Mouse (Mus musculus) hindbrain, embryonic 13.5 days (tissue): ENCODE results near the gene Pbx1. TPM values are rescaled to one million over a fixed set of nuclear protein-coding genes. Genes with fewer than 3 reads are reported as not detected.

Experiments
- ATAC-seq: fragments of 200-750 bp; cut with Nextera tagmentation; 2 replicates; pipeline ENCODE4 v1.8.0; 2017; ENCODE audit warnings: moderate TSS enrichment; ENCODE audit not compliant: low FRiP score
- H3K27ac ChIP-seq: fragments of 300-500 bp; sonication (generic); 2 replicates; pipeline ENCODE4 v1.5.1; 2015; ENCODE audit warnings: inconsistent platforms, mild to moderate bottlenecking, moderate library complexity
- H3K27me3 ChIP-seq: fragments of 300-500 bp; sonication (generic); 2 replicates; pipeline ENCODE4 v1.6.1; 2015; ENCODE audit warnings: mild to moderate bottlenecking, inconsistent platforms
- H3K36me3 ChIP-seq: fragments of 300-500 bp; sonication (generic); 2 replicates; pipeline ENCODE4 v1.6.1; 2015; ENCODE audit warnings: mild to moderate bottlenecking, inconsistent platforms
- H3K4me1 ChIP-seq: fragments of 300-500 bp; sonication (generic); replicated peaks from 2 replicates; pipeline ENCODE4 v1.6.1; 2015; ENCODE audit warnings: inconsistent platforms
- H3K4me2 ChIP-seq: fragments of 300-500 bp; sonication (generic); 2 replicates; pipeline ENCODE4 v1.6.1; 2015; ENCODE audit warnings: inconsistent platforms, mild to moderate bottlenecking, moderate library complexity
- H3K4me3 ChIP-seq: fragments of 300-500 bp; sonication (generic); 2 replicates; pipeline ENCODE4 v1.5.1; 2015; ENCODE audit warnings: mild to moderate bottlenecking, inconsistent platforms
- H3K9ac ChIP-seq: fragments of 300-500 bp; sonication (generic); 2 replicates; pipeline ENCODE4 v1.6.1; 2015; ENCODE audit warnings: mild to moderate bottlenecking, inconsistent platforms
- H3K9me3 ChIP-seq: fragments of 300-500 bp; sonication (generic); 2 replicates; pipeline ENCODE4 v1.6.1; 2016; ENCODE audit warnings: inconsistent platforms
- WGBS: fragments of 180-500 bp; shearing (Covaris S2); methylation state at CpG from one replicate; pipeline ENCODE4 v1.1.7; 2015; 5-methylcytosine and 5-hydroxymethylcytosine counted together
- polyA plus RNA-seq: library from polyadenylated mRNA; unstranded; fragments of >200 nt; fragmentation: Nextera tagmentation; extraction: Ambion mirVana; gene quantifications from 2 replicates; pipeline ENCODE4 v1.2.1, GENCODE M21; 2015

Gene Pbx1
- polyA plus RNA-seq, 1 experiment from 2014 or later, result 53.6 TPM

- Histone ChIP-seq H3K4me1 (peaks cover 71% of the 10 kb centered on the region), H3K27ac (peak overlapping the region; percentile 61), H3K4me3 (peak overlapping the region; percentile 4; the same call in 1 of the 2 replicates), H3K9ac (peak overlapping the region; percentile 53; the same call in 1 of the 2 replicates), H3K9me3 (no peaks in the 10 kb centered on the region), H3K4me2 (peak overlapping the region; percentile 37), H3K36me3 (no peaks in the 10 kb centered on the region), H3K27me3 (no peaks in the 10 kb centered on the region)
- 33% methylated on average over 14 of the region's 14 CpGs for WGBS
- ATAC-seq, result no peak
These were observed 211.0 kb downstream of the Pbx1 start for GRCm38 (mm10) chr1:168221071-168221521.

- no peak for ATAC-seq
- WGBS, result 55% methylated on average over 17 of the region's 17 CpGs
These were observed 215.9 kb downstream of the Pbx1 start for GRCm38 (mm10) chr1:168215896-168216747.

DNA sequence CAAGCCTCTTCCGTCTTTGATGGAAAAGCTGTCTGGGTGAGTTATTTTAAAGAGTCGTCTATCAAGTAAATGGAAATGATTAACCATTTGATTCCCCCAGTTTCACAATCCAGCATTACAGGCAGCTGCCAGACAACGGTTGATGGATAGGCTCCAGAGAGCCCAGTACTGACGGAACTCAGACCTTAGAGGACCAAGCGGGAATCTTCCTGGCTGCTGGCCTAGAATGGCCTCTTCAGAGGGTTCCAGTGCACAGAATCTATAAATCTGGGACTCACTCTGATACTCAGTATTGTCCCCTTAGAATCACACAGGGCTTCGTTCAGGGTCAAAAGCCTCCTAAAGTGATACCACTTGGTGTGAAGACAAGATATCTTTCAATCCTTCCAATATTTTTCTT is 216.6 kb downstream of the Pbx1 start:
- Histone ChIP-seq H3K27me3 (no peaks in the 10 kb centered on the region), H3K4me1 (peaks cover 60% of the 10 kb centered on the region), H3K9ac (no peak overlapping the region), H3K27ac (peak overlapping the region; percentile 58), H3K36me3 (no peaks in the 10 kb centered on the region), H3K4me3 (no peak overlapping the region), H3K4me2 (no peak overlapping the region), H3K9me3 (no peaks in the 10 kb centered on the region)
- 42% methylated on average over 6 of the region's 6 CpGs for WGBS
- ATAC-seq, result no peak

More at GRCm38 (mm10) chr1:168215896-168216747, 215.9 kb downstream of the Pbx1 start:
- no peaks in the 10 kb centered on the region for H3K9me3 ChIP-seq
- no peak overlapping the region for H3K4me2 ChIP-seq
- H3K27ac ChIP-seq, result peak overlapping the region; percentile 14
- H3K9ac ChIP-seq, result no peak overlapping the region
- no peak overlapping the region for H3K4me3 ChIP-seq
- H3K36me3 ChIP-seq, result no peaks in the 10 kb centered on the region
- peaks cover 66% of the 10 kb centered on the region for H3K4me1 ChIP-seq
- no peaks in the 10 kb centered on the region for H3K27me3 ChIP-seq

DNA sequence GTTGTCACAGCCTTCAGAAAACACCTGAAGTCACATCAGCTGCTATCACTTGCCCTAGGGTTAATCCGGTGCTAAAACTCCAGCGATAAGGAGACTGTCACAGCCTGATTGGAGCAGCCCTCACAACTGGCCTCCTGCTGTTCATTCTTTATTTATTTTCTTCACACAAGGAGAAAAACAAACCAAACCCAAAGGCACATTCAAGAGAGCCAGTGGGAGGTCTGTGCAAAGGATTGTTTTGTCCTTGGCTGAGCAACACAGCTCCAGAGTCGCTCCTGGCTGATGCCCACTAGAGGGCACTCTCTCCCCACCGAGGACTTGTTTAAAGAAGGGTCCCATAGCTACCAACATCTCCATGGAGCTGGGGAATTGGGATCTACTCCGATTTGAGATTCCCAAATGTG is 218.0 kb downstream of the Pbx1 start:
- H3K9ac ChIP-seq, result peak overlapping the region; percentile 46; the same call in 1 of the 2 replicates
- ATAC-seq, result peak; percentile 86
- H3K4me1 ChIP-seq, result peaks cover 46% of the 10 kb centered on the region
- H3K4me3 ChIP-seq, result no peak overlapping the region
- peaks cover 4% of the 10 kb centered on the region for H3K36me3 ChIP-seq
- H3K9me3 ChIP-seq, result no peaks in the 10 kb centered on the region
- H3K4me2 ChIP-seq, result peak overlapping the region; percentile 33
- 2% methylated on average over 5 of the region's 5 CpGs for WGBS
- H3K27me3 ChIP-seq, result no peaks in the 10 kb centered on the region
- H3K27ac ChIP-seq, result peak overlapping the region; percentile 74; the same call in 1 of the 2 replicates

DNA sequence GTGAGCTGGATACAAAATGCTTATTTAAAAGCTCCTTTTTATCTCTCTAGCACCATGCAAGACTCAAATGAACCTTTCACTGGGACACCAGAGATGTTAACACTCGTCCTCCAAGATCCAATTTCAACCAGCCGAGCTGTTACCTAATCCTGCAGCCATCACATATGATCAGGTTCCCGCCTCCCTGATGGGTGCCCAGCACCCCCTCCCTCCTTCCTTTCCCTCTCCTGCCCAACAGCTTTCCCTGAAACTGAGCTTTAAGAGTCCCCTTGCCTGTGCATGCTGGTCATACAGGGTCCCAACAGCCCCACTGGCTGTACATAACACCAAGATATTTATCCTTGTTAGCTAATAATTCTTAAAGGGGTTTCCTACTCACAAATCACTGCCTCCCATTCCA is 218.5 kb downstream of the Pbx1 start:
- Histone ChIP-seq H3K27ac (peak overlapping the region; percentile 74; the same call in 1 of the 2 replicates), H3K9ac (peak overlapping the region; percentile 46)
- WGBS, result 11% methylated on average over 3 of the region's 3 CpGs

GRCm38 (mm10) chr1:168210401-168210800 is 221.7 kb downstream of the Pbx1 start:
- Histone ChIP-seq H3K9ac (no peak overlapping the region), H3K36me3 (peaks cover 18% of the 10 kb centered on the region), H3K4me1 (peaks cover 29% of the 10 kb centered on the region), H3K4me2 (no peak overlapping the region), H3K9me3 (no peaks in the 10 kb centered on the region), H3K27ac (no peak overlapping the region), H3K27me3 (no peaks in the 10 kb centered on the region), H3K4me3 (no peak overlapping the region)
- over 99% methylated on average over 5 of the region's 5 CpGs for WGBS
- no peak for ATAC-seq

More for the DNA sequence above, 218.5 kb downstream of the Pbx1 start:
- no peaks in the 10 kb centered on the region for H3K9me3 ChIP-seq
- H3K36me3 ChIP-seq, result peaks cover 8% of the 10 kb centered on the region
- H3K4me1 ChIP-seq, result peaks cover 45% of the 10 kb centered on the region
- no peaks in the 10 kb centered on the region for H3K27me3 ChIP-seq
- peak; percentile 30; the same call in 1 of the 2 replicates for ATAC-seq
- peak overlapping the region; percentile 33 for H3K4me2 ChIP-seq
- H3K4me3 ChIP-seq, result no peak overlapping the region

- no peak overlapping the region for H3K9ac ChIP-seq
- no peak overlapping the region for H3K27ac ChIP-seq
- H3K9me3 ChIP-seq, result no peaks in the 10 kb centered on the region
- peaks cover 32% of the 10 kb centered on the region for H3K36me3 ChIP-seq
- no peak overlapping the region for H3K4me3 ChIP-seq
- no peak overlapping the region for H3K4me2 ChIP-seq
- ATAC-seq, result no peak
- peaks cover 12% of the 10 kb centered on the region for H3K4me1 ChIP-seq
- 67% methylated on average over 13 of the region's 13 CpGs for WGBS
- H3K27me3 ChIP-seq, result no peaks in the 10 kb centered on the region
These were observed 231.4 kb downstream of the Pbx1 start for GRCm38 (mm10) chr1:168200570-168201156.

DNA sequence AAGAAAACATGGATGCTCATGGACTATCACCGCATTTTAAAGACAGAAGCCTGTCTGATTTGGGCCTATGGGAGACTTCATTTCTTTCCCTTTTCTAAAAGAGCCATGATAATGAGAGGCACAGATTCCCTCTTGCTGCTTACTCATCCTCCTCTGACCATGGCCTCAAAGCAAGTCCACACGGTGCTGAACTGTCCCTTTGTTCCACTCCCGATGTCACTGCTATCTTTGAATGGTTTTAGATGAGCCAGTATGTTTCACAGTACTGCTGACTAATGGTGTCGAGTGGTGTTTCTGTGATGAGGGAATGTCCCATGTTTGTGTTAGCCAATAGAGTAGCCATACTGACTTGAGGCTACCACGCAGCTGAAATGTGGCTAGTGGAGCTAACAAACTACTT is 233.8 kb downstream of the Pbx1 start:
- ATAC-seq, result no peak
- Histone ChIP-seq H3K4me2 (no peak overlapping the region), H3K4me1 (peaks cover 12% of the 10 kb centered on the region), H3K36me3 (peaks cover 48% of the 10 kb centered on the region), H3K27ac (no peak overlapping the region), H3K9me3 (no peaks in the 10 kb centered on the region), H3K4me3 (no peak overlapping the region), H3K27me3 (no peaks in the 10 kb centered on the region), H3K9ac (no peak overlapping the region)
- 84% methylated on average over 5 of the region's 5 CpGs for WGBS

DNA sequence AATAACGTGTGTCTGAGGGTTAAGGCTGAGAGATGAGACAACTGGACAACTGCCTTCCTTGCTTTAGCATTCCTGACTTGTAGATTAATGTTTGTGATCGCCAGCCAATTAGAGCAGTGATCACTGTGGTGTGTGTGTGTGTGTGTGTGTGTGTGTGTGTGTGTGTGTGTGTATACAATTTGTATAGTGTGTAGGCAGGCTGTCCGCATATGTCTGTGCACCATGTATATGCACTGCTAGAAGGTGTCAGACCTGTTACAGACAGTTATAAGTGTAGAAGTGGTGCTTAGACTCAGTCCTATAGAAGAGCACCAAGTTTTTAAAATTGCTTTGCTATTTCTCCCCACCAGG is 234.2 kb downstream of the Pbx1 start:
- Histone ChIP-seq H3K4me2 (no peak overlapping the region), H3K9me3 (no peaks in the 10 kb centered on the region), H3K9ac (no peak overlapping the region), H3K27me3 (no peaks in the 10 kb centered on the region), H3K4me1 (peaks cover 15% of the 10 kb centered on the region), H3K36me3 (peaks cover 44% of the 10 kb centered on the region), H3K27ac (no peak overlapping the region), H3K4me3 (no peak overlapping the region)
- WGBS, result 85% methylated on average over 3 of the region's 3 CpGs
- no peak for ATAC-seq

DNA sequence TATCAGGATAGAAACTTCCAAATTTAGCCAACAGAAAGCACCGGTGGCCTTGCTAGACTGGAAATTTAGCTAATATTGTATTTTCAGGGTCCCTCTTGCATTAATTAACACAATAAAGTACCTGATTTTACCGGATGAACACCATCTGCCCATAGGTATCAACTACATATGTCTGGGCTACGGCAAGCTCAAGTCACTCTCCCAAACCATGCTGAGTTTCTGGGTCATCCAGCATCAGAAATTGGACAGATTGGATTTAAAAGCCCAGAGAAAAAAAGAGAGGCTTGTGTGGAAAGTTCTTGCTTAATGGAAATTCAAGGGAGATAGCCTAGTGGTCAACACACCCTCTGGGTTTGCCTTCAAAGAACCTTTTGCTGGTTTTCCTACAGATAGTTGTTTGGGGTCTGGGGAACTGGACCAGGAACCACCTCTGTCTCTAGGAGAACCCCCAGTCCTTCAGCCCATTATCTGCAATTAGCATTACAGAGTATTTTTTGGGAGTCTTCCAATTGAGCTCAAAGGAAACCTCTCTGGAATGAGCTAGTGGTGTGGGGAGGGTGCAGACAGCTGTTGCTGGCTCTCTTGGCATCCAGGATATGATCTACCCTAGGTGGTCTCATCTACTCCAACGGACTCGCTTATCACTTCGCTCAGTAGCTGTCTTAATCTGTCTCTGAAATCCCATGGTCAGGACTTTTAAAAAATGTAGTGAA is 234.7 kb downstream of the Pbx1 start:
- no peaks in the 10 kb centered on the region for H3K27me3 ChIP-seq
- H3K4me2 ChIP-seq, result no peak overlapping the region
- H3K9me3 ChIP-seq, result no peaks in the 10 kb centered on the region
- peaks cover 40% of the 10 kb centered on the region for H3K36me3 ChIP-seq
- H3K27ac ChIP-seq, result no peak overlapping the region
- H3K4me1 ChIP-seq, result peaks cover 18% of the 10 kb centered on the region
- WGBS, result 88% methylated on average over 6 of the region's 6 CpGs
- no peak overlapping the region for H3K4me3 ChIP-seq
- no peak overlapping the region for H3K9ac ChIP-seq
- no peak for ATAC-seq

DNA sequence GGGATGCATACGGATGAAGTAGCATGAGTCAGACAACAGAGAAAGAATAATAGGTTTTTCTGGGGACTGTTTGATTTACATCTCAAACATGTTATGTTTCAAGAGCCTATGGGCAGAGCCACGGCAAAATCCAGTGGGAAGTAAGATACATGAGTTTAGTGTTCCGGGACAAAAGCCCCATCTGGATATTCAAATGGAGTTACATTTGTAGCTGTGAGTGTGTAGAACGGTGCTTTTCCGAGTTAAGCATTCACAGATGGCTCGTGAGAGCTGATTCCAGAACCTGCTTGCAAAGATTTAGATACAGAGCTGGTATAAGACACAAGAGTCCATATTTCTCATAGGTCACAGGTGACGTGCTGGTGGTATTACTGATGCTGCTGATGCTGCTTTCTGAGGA is 238.7 kb downstream of the Pbx1 start:
- 68% methylated on average over 7 of the region's 7 CpGs for WGBS
- Histone ChIP-seq H3K36me3 (peaks cover 19% of the 10 kb centered on the region), H3K4me2 (no peak overlapping the region), H3K4me3 (no peak overlapping the region), H3K9ac (no peak overlapping the region), H3K4me1 (peaks cover 13% of the 10 kb centered on the region), H3K27ac (peak overlapping the region; percentile 35), H3K9me3 (no peaks in the 10 kb centered on the region), H3K27me3 (no peaks in the 10 kb centered on the region)
- ATAC-seq, result no peak

DNA sequence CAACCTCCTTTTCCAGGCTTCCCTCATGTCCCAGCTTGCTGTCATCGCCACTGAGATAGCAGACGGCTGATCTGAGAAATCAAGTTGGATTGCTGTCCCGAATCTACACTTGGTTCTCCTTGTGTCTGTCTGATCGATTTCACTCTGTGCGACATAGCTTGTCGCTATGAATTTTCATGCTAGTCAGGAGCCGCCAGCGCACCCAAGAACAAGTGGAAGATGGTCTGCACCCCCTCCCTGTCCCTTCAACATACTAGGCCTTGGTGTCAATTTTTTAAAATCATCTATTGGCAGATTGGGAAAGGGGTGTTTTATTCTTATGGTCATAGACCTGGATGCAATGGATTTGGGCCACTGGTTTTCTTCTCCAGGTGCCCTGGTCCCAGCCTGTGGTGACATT is 249.3 kb downstream of the Pbx1 start:
- Histone ChIP-seq H3K4me2 (no peak overlapping the region), H3K4me1 (peaks cover 3% of the 10 kb centered on the region; the same call in 1 of the 2 replicates), H3K27me3 (no peaks in the 10 kb centered on the region), H3K27ac (no peak overlapping the region), H3K9me3 (no peaks in the 10 kb centered on the region), H3K36me3 (peaks cover 43% of the 10 kb centered on the region), H3K4me3 (no peak overlapping the region), H3K9ac (no peak overlapping the region)
- ATAC-seq, result no peak
- 97% methylated on average over 8 of the region's 8 CpGs for WGBS
